Mouse (Mus musculus) lung, postnatal 0 days (tissue): Measurements from ENCODE around the gene Lrrc36.

Source experiments
- CTCF ChIP-seq: IDR thresholded peaks from 2 replicates; pipeline ENCODE4 v1.5.1; 2016; ENCODE audit warnings: antibody characterized with exemption, mild to moderate bottlenecking
- EP300 ChIP-seq: IDR thresholded peaks from 2 replicates; pipeline ENCODE4 v1.6.1; 2016; ENCODE audit warnings: antibody characterized with exemption, mild to moderate bottlenecking, control low read depth

GRCm38 (mm10) chr8:105475254-105475653 is 61.9 kb downstream of the Lrrc36 start:
- TF ChIP-seq CTCF (no peak), EP300 (no peak)
